Mouse (Mus musculus): ENCODE results near the gene Ube2q1.

The Ube2q1 gene

GRCm38 (mm10) chr3:89772968-89773709, at the start of gene Ube2q1:
Ube2q1 (plus strand) TSS chr3:89773616.
- CTCF ChIA-PET: interaction anchor here (0.6 kb wide), 1 partner anchor 101 kb away, joined by 3 read pairs; no protein-coding TSS in a partner anchor

GRCm38 (mm10) chr3:89727028-89727427, 46.4 kb upstream of the Ube2q1 start:
- CTCF ChIA-PET: no interaction called here

- CTCF ChIA-PET: interaction anchor here (1.1 kb wide), 2 partner anchors 236 to 380 kb away, joined by 3 to 4 read pairs; no protein-coding TSS in a partner anchor
Measured at GRCm38 (mm10) chr3:89728848-89729247, 44.6 kb upstream of the Ube2q1 start.

- CTCF ChIA-PET: interaction anchor here (0.7 to 0.9 kb wide), 2 partner anchors 42 to 400 kb away, joined by 3 read pairs; no protein-coding TSS in a partner anchor
Measured at GRCm38 (mm10) chr3:89730350-89731331, 42.8 kb upstream of the Ube2q1 start.

- CTCF ChIA-PET: interaction anchor here (0.6 to 1.3 kb wide), 3 partner anchors 40 to 119 kb away, joined by 3 to 6 read pairs (median 5); no protein-coding TSS in a partner anchor
Measured at GRCm38 (mm10) chr3:89732091-89732490, 41.3 kb upstream of the Ube2q1 start.

- CTCF ChIA-PET: interaction anchor here (0.6 kb wide), 1 partner anchor 54 kb away, joined by 5 read pairs; no protein-coding TSS in a partner anchor
Measured at GRCm38 (mm10) chr3:89738509-89738908, 34.9 kb upstream of the Ube2q1 start.

GRCm38 (mm10) chr3:89752307-89752706, 21.1 kb upstream of the Ube2q1 start:
- CTCF ChIA-PET: no interaction called here

- CTCF ChIA-PET: no interaction called here
Measured at GRCm38 (mm10) chr3:89755283-89755682, 18.1 kb upstream of the Ube2q1 start.

GRCm38 (mm10) chr3:89757851-89758250, 15.6 kb upstream of the Ube2q1 start:
- CTCF ChIA-PET: interaction anchor here (0.6 kb wide), 1 partner anchor 335 kb away, joined by 5 read pairs; no protein-coding TSS in a partner anchor

- CTCF ChIA-PET: no interaction called here
Measured at GRCm38 (mm10) chr3:89759786-89760185, 13.6 kb upstream of the Ube2q1 start.

- CTCF ChIA-PET: interaction anchor here (1.0 kb wide), 1 partner anchor 51 kb away, joined by 3 read pairs; no protein-coding TSS in a partner anchor
Measured at GRCm38 (mm10) chr3:89764119-89764724, 9.2 kb upstream of the Ube2q1 start, which contains the start of gene Chrnb2. Chrnb2 (minus strand) TSS chr3:89764632.

- CTCF ChIA-PET: interaction anchor here (1.1 kb wide), 1 partner anchor 288 kb away, joined by 3 read pairs; no protein-coding TSS in a partner anchor
Measured at GRCm38 (mm10) chr3:89769584-89769983, 3.8 kb upstream of the Ube2q1 start.

GRCm38 (mm10) chr3:89770425-89771002, 2.9 kb upstream of the Ube2q1 start:
- CTCF ChIA-PET: no interaction called here

- CTCF ChIA-PET: interaction anchor here (0.5 to 1.4 kb wide), 4 partner anchors 41 to 272 kb away, joined by 3 to 5 read pairs (median 3); no protein-coding TSS in a partner anchor
Measured at GRCm38 (mm10) chr3:89772588-89772967, 838 bp upstream of the Ube2q1 start.

- CTCF ChIA-PET: no interaction called here
Measured at GRCm38 (mm10) chr3:89773740-89774211, 360 bp downstream of the Ube2q1 start.

- CTCF ChIA-PET: no interaction called here
Measured at GRCm38 (mm10) chr3:89774236-89774960, 982 bp downstream of the Ube2q1 start.

GRCm38 (mm10) chr3:89776001-89776400, 2.6 kb downstream of the Ube2q1 start:
- CTCF ChIA-PET: no interaction called here

GRCm38 (mm10) chr3:89780102-89780501, 6.7 kb downstream of the Ube2q1 start:
- CTCF ChIA-PET: no interaction called here

- CTCF ChIA-PET: no interaction called here
Measured at GRCm38 (mm10) chr3:89781640-89782039, 8.2 kb downstream of the Ube2q1 start.
